Mouse (Mus musculus) small intestine, adult 2 months (tissue): ENCODE data around the gene Scai.

Experiments
- CTCF ChIP-seq: fragments of 200-500 bp; IDR thresholded peaks from 2 replicates; pipeline ENCODE4 v1.5.1; 2012; ENCODE audit warnings: low read depth, mild to moderate bottlenecking, control low read depth, inconsistent platforms, low read length, moderate library complexity, mixed read lengths; ENCODE audit not compliant: insufficient replicate concordance, insufficient read length; ENCODE audit errors: extremely low read depth
- POLR2A ChIP-seq: fragments of 200-500 bp; IDR thresholded peaks from 2 replicates; pipeline ENCODE4 v1.6.1; 2012; ENCODE audit warnings: low read depth, mild to moderate bottlenecking, control low read depth, inconsistent platforms, low read length, moderate library complexity

DNA sequence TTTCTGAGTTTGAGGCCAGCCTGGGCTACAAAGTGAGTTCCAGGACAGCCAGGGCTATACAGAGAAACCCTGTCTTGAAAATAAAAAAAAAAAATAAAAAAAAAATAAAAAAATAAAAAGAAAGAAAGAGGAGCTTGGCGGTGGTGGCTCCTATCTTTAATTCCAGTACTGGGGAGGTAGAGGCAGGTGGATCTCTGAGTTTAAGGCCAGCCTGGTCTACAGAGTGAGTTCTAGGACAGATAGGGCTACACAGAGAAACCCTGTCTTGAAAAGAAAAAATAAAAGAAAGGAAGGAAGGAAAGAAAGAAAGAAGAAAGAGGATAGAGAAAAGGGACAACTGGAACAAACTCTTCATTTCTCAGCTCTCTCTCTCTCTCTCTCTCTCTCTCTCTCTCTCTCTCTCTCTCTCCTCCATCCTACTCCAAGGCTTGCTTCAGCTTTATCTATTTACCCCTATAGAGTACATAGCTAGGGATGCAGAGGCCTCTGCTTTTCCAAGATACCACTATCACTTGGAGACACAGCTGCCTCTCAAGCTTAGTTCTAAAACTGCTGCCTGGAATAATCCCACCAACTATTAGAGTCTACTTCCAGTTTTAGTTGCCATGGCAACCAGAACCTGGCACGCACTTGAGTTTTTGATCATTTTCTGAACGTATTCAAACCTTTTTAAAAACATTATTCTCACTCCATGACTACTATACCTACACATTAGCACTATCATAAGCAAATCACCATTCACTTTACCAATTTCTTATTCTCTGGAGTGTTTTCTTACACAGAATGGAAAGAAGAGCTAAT lies 60.8 kb downstream of the Scai start:
- TF ChIP-seq CTCF (no peak), POLR2A (no peak)
